Mouse (Mus musculus) spleen, postnatal 36 days (tissue): Measurements from ENCODE around the gene Vezt.
A peak's percentile ranks its signal among the peaks of the same experiment; 100 is the strongest.

Experiments
- DNase-seq, 2 experiments: peaks; one replicate each; pipeline ENCODE4 v3.0.0; 2022; ENCODE audit warnings: low spot score in 2 of 2, mixed read lengths in 1 of 2

Gene Vezt

GRCm38 (mm10) chr10:93953504-93953903 lies 82.1 kb downstream of the Vezt start:
- no peak for DNase-seq

GRCm38 (mm10) chr10:93950991-93951390 lies 84.6 kb downstream of the Vezt start:
- no peak for DNase-seq

- DNase-seq = no peak
Measured at GRCm38 (mm10) chr10:93949921-93950320, 85.7 kb downstream of the Vezt start.

GRCm38 (mm10) chr10:93945843-93946499 lies 89.6 kb downstream of the Vezt start:
- no peak for DNase-seq

- no peak for DNase-seq
Measured at GRCm38 (mm10) chr10:93945364-93945763, 90.3 kb downstream of the Vezt start.

- DNase-seq = no peak
Measured at GRCm38 (mm10) chr10:93944241-93944640, 91.4 kb downstream of the Vezt start.

GRCm38 (mm10) chr10:93940279-93940678 lies 95.3 kb downstream of the Vezt start:
- no peak for DNase-seq

- DNase-seq = no peak
Measured at GRCm38 (mm10) chr10:93939676-93940075, 95.9 kb downstream of the Vezt start.

GRCm38 (mm10) chr10:93938844-93939271 lies 96.8 kb downstream of the Vezt start:
- DNase-seq = no peak

GRCm38 (mm10) chr10:93933980-93934379 lies 101.6 kb downstream of the Vezt start:
- no peak for DNase-seq

- no peak for DNase-seq
Measured at GRCm38 (mm10) chr10:93932861-93933260, 102.8 kb downstream of the Vezt start.

- no peak for DNase-seq
Measured at GRCm38 (mm10) chr10:93932020-93932419, 103.6 kb downstream of the Vezt start.

GRCm38 (mm10) chr10:93931431-93931830 lies 104.2 kb downstream of the Vezt start:
- DNase-seq = no peak

- no peak for DNase-seq
Measured at GRCm38 (mm10) chr10:93930236-93930824, 105.3 kb downstream of the Vezt start.

- DNase-seq = no peak
Measured at GRCm38 (mm10) chr10:93924666-93925065, 111.0 kb downstream of the Vezt start.

- DNase-seq = no peak
Measured at GRCm38 (mm10) chr10:93921160-93921559, 114.5 kb downstream of the Vezt start.

GRCm38 (mm10) chr10:93919227-93919626 lies 116.4 kb downstream of the Vezt start:
- peak; percentile 4 to 5 for DNase-seq

GRCm38 (mm10) chr10:93918701-93919100 lies 116.9 kb downstream of the Vezt start:
- DNase-seq = no peak

- DNase-seq = no peak
Measured at GRCm38 (mm10) chr10:93918087-93918486, 117.5 kb downstream of the Vezt start.

GRCm38 (mm10) chr10:93916778-93917177 lies 118.8 kb downstream of the Vezt start:
- DNase-seq = peak in 1 of 2 experiments; percentile 12

- no peak for DNase-seq
Measured at GRCm38 (mm10) chr10:93915531-93916275, 119.9 kb downstream of the Vezt start.

GRCm38 (mm10) chr10:93913525-93913924 lies 122.1 kb downstream of the Vezt start:
- no peak for DNase-seq

GRCm38 (mm10) chr10:93912917-93913316 lies 122.7 kb downstream of the Vezt start:
- no peak for DNase-seq
